Mouse (Mus musculus) layer of hippocampus, postnatal 36 days (tissue): Measurements from ENCODE around the gene Erbb2. TPM values are rescaled to one million over a fixed set of nuclear protein-coding genes. Genes with fewer than 3 reads are reported as not detected.

Source experiments
- DNase-seq, 2 experiments: peaks; one replicate each; pipeline ENCODE4 v3.0.0; 2022
- total RNA-seq, 2 experiments: library from RNA; stranded (reverse); gene quantifications; 2 replicates each; pipeline ENCODE4 v1.2.3; 2021

Erbb2 gene
- total RNA-seq, 2 experiments from 2014 or later = 1.6 to 2.1 TPM

DNA sequence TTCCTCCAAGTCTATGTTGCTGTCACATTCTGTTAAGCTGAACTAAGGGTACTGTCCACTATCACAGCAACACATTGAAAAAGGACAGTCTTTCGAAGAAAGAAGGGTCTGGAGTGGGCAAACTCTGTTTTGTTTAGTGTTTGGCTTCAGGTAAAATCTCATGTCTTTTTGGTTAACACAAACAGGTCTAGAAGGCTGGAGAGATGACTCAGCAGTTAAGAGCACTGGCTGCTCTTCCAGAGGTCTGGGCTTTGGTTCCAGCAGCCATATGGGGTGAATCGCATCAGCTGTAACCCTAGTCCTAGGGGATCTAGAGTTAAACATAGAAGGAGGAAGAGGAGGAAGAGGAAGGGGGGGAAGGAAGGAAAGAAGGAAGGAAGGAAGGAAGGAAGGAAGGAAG is 73.5 kb downstream of the Erbb2 start:
- no peak for DNase-seq

Other genes starting within 250 kb of the Erbb2 start
- gene Med1, start 219.2 kb upstream of the Erbb2 start, total RNA-seq = 10 to 100 TPM; 53.8 to 55.9 TPM
- gene Cdk12, start 209.4 kb upstream of the Erbb2 start, total RNA-seq = 10 to 100 TPM; 40.9 to 41.1 TPM
- gene Neurod2, start 82.8 kb upstream of the Erbb2 start, total RNA-seq = 100 to 1,000 TPM; 156 to 162 TPM
- gene Ppp1r1b, start 64.1 kb upstream of the Erbb2 start, total RNA-seq = 10 to 100 TPM; 48.8 to 50.8 TPM
- gene Stard3, start 54.1 kb upstream of the Erbb2 start, total RNA-seq = 10 to 100 TPM; 31.3 to 34.5 TPM
- gene Tcap, start 28.7 kb upstream of the Erbb2 start, total RNA-seq = 1 to 10 TPM in 1 of 2 experiments, under 1 TPM in 1; 0.83 to 1.4 TPM
- gene Pnmt, start 26.0 kb upstream of the Erbb2 start, total RNA-seq = not detected
- gene Pgap3, start 12.0 kb upstream of the Erbb2 start, total RNA-seq = 1 to 10 TPM; 8.3 to 8.4 TPM
- 10 to 100 TPM; 97.9 to 99.2 TPM for gene Mien1, start 26.5 kb downstream of the Erbb2 start, total RNA-seq
- 1 to 10 TPM; 1.4 to 2.1 TPM for gene Grb7, start 33.9 kb downstream of the Erbb2 start, total RNA-seq
- not detected for gene Ikzf3, start 133.6 kb downstream of the Erbb2 start, total RNA-seq
- not detected for gene Zpbp2, start 138.6 kb downstream of the Erbb2 start, total RNA-seq
- gene Ormdl3, start 174.9 kb downstream of the Erbb2 start, total RNA-seq = 10 to 100 TPM; 55.7 to 61.4 TPM
- gene Lrrc3c, start 185.8 kb downstream of the Erbb2 start, total RNA-seq = not detected
- 10 to 100 TPM; 12.8 to 16.2 TPM for gene Gm12355, start 213.2 kb downstream of the Erbb2 start, total RNA-seq
- gene Gsdma3, start 213.9 kb downstream of the Erbb2 start, total RNA-seq = under 1 TPM in 1 of 2 experiments, not detected in 1; 0.25 TPM
- gene Gsdma2, start 234.3 kb downstream of the Erbb2 start, total RNA-seq = not detected